In the genomic region with DNA sequence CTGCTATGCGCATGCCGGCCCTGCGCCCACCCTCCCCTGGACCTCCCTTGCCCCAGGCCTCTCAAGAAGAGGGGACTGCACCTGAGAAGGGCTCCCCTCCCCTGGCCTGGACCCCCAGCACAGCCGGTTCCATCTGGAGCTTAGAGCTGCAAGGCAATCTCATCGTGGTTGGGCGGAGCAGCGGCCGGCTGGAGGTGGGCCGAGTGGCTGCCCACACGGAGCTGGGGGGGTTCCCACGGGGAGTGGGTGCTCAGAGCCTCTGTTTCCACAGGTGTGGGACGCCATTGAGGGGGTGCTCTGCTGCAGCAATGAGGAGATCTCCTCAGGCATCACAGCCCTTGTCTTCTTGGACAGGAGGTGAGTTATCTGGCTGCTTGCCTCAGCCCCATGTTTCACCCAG, we compare ENCODE assay signal across 24 mouse cellular contexts. TPM values are rescaled to one million over a fixed set of nuclear protein-coding genes. Genes with fewer than 3 reads are reported as not detected.
DNase-seq lines count a peak whose midpoint lies in the region; ATAC-seq and TF ChIP-seq lines count a peak whose summit lies in the region.
"Had no signal": no experiment of that assay in that cellular context is flagged by ENCODE, and none has a peak within 500 bp of the region (broad histone marks: within the 10 kb centered on the region; RNA-seq: fewer than 3 reads in every experiment).

No protein-coding gene starts in this region.

- H3K36me3 ChIP-seq in heart, embryonic 14.5 days (ENCODE audit: control insufficient read depth, insufficient read depth, low read length): peaks cover 69% of the 10 kb centered on the region
- peaks cover 95% of the 10 kb centered on the region for H3K36me3 ChIP-seq in midbrain, embryonic 13.5 days
- peaks cover 91% of the 10 kb centered on the region for H3K36me3 ChIP-seq in midbrain, embryonic 14.5 days (ENCODE audit: control insufficient read depth, insufficient read depth, low read length)
- H3K36me3 ChIP-seq in ES-Bruce4 (ENCODE audit: control insufficient read depth, insufficient read depth, low read length, poor library complexity, severe bottlenecking): peaks cover 15% of the 10 kb centered on the region
- peaks cover 96% of the 10 kb centered on the region for H3K36me3 ChIP-seq in limb, embryonic 10.5 days

- TF ChIP-seq POLR2A in ES-Bruce4 (IDR thresholded peaks at IDR 0.05; ENCODE audit: insufficient read depth, low read length): no peak

- H3K27ac ChIP-seq in heart, embryonic 14.5 days (replicated peaks in 1 of 2; ENCODE audit: control insufficient read depth in 1 of 2, insufficient read depth in 1 of 2, low read depth in 2 of 2, low read length in 2 of 2): no peak overlapping the region
- no peak overlapping the region for H3K27ac ChIP-seq in midbrain, embryonic 13.5 days
- H3K27ac ChIP-seq in midbrain, embryonic 14.5 days (replicated peaks; ENCODE audit: low read depth, low read length): no peak overlapping the region
- H3K27ac ChIP-seq in ES-Bruce4 (ENCODE audit: insufficient read depth, low read length): no peak overlapping the region
- peak overlapping the region; percentile 46 for H3K27ac ChIP-seq in limb, embryonic 10.5 days
- H3K27ac ChIP-seq: embryonic facial prominence, embryonic 12.5 days; hindbrain, embryonic 14.5 days; left cerebral cortex, adult 2 months; neural tube, embryonic 12.5 days had no signal

- no peak for ATAC-seq in heart, embryonic 14.5 days (ENCODE audit: insufficient number of reproducible peaks, insufficient read depth, low FRiP score, low read depth)
- 0 out of 2 replicates have a peak, but pooled peaks have one; percentile 35 for ATAC-seq in midbrain, embryonic 13.5 days
- ATAC-seq in midbrain, embryonic 14.5 days (ENCODE audit: low FRiP score, low TSS enrichment): no peak
- ATAC-seq: activated CD4-positive, CD25-positive, alpha-beta regulatory T cell, adult 4 months; forebrain, embryonic 16.5 days had no signal

- no peak for DNase-seq in heart, postnatal 36 days
- no peak for DNase-seq in midbrain, embryonic 14.5 days
- DNase-seq in limb, embryonic 10.5 days (ENCODE audit: low spot score): no peak
- DNase-seq in urinary bladder, postnatal 10 days (ENCODE audit: low spot score): no peak
- DNase-seq: cerebellum, adult 9-11 months; gastrocnemius, postnatal 36 days; kidney, adult 11 months; layer of hippocampus, adult 9-11 months; left cerebral cortex, postnatal 4 days; liver, postnatal 0 days; thymus, adult 2 months had no signal

- no peak for TF ChIP-seq CTCF in ES-Bruce4 (IDR thresholded peaks at IDR 0.05; ENCODE audit: low read depth, low read length)

- H3K9me3 ChIP-seq in heart, embryonic 14.5 days (ENCODE audit: control insufficient read depth, low read length): no peaks in the 10 kb centered on the region
- H3K9me3 ChIP-seq in midbrain, embryonic 13.5 days: no peaks in the 10 kb centered on the region
- H3K9me3 ChIP-seq in midbrain, embryonic 14.5 days (ENCODE audit: control insufficient read depth, low read length): no peaks in the 10 kb centered on the region
- H3K9me3 ChIP-seq in ES-Bruce4 (replicated peaks; ENCODE audit: control insufficient read depth, insufficient read depth, low read length, poor library complexity, severe bottlenecking): no peaks in the 10 kb centered on the region
- H3K9me3 ChIP-seq in limb, embryonic 10.5 days (replicated peaks): no peaks in the 10 kb centered on the region
- H3K9me3 ChIP-seq: embryonic facial prominence, embryonic 12.5 days; G1E; neural tube, embryonic 12.5 days had no signal

- H3K4me1 ChIP-seq in heart, embryonic 14.5 days (ENCODE audit: control insufficient read depth in 2 of 2, insufficient read depth in 2 of 2, low read length in 2 of 2): peaks cover 0 to 6% of the 10 kb centered on the region in 2 experiments; a peak in 1 of 4 replicates
- H3K4me1 ChIP-seq in midbrain, embryonic 13.5 days (replicated peaks): no peaks in the 10 kb centered on the region
- no peaks in the 10 kb centered on the region for H3K4me1 ChIP-seq in midbrain, embryonic 14.5 days (ENCODE audit: control insufficient read depth, insufficient read depth, low read length)
- H3K4me1 ChIP-seq in ES-Bruce4 (ENCODE audit: control insufficient read depth, insufficient read depth, low read length): peaks cover 2% of the 10 kb centered on the region
- peaks cover 11% of the 10 kb centered on the region for H3K4me1 ChIP-seq in limb, embryonic 10.5 days
- H3K4me1 ChIP-seq: embryonic facial prominence, embryonic 12.5 days; neural tube, embryonic 12.5 days had no signal

- 67% methylated on average over 12 of the region's 12 CpGs for WGBS in heart, embryonic 14.5 days
- 88% methylated on average over 12 of the region's 12 CpGs for WGBS in midbrain, embryonic 13.5 days
- whole genome bisulfite sequencing in midbrain, embryonic 14.5 days: 83% methylated on average over 12 of the region's 12 CpGs
- 82% methylated on average over 12 of the region's 12 CpGs for WGBS in limb, embryonic 10.5 days

- no peak overlapping the region for H3K9ac ChIP-seq in heart, embryonic 14.5 days (ENCODE audit: low read length)
- no peak overlapping the region for H3K9ac ChIP-seq in midbrain, embryonic 13.5 days (replicated peaks)
- H3K9ac ChIP-seq in midbrain, embryonic 14.5 days (replicated peaks; ENCODE audit: low read length): no peak overlapping the region
- H3K9ac ChIP-seq in ES-Bruce4 (ENCODE audit: low read depth, poor library complexity, severe bottlenecking): 0 out of 2 replicates have a peak overlapping the region, but pooled peaks have one; percentile 5
- H3K9ac ChIP-seq: embryonic facial prominence, embryonic 12.5 days; hindbrain, embryonic 14.5 days; liver, postnatal 0 days; neural tube, embryonic 12.5 days had no signal

- peak overlapping the region; percentile 58; the same call in 1 of the 2 replicates for H3K4me2 ChIP-seq in heart, embryonic 14.5 days (ENCODE audit: low read length)
- H3K4me2 ChIP-seq in midbrain, embryonic 13.5 days (replicated peaks): no peak overlapping the region
- no peak overlapping the region for H3K4me2 ChIP-seq in midbrain, embryonic 14.5 days (ENCODE audit: low read length)
- H3K4me2 ChIP-seq: embryonic facial prominence, embryonic 12.5 days; hindbrain, embryonic 14.5 days; neural tube, embryonic 12.5 days had no signal

- intact Hi-C loops in heart, postnatal 36 days (cut with DNase I): no loop called here

- TF ChIP-seq EP300 in ES-Bruce4 (IDR thresholded peaks at IDR 0.05; ENCODE audit: insufficient read depth, low read depth, low read length): no peak

- H3K4me3 ChIP-seq in heart, embryonic 14.5 days (ENCODE audit: control insufficient read depth in 1 of 2, insufficient read depth in 1 of 2, low read depth in 1 of 2, low read length in 2 of 2): no peak overlapping the region
- H3K4me3 ChIP-seq in midbrain, embryonic 13.5 days (replicated peaks): no peak overlapping the region
- H3K4me3 ChIP-seq in midbrain, embryonic 14.5 days (replicated peaks; ENCODE audit: low read depth, low read length): no peak overlapping the region
- H3K4me3 ChIP-seq in ES-Bruce4 (ENCODE audit: low read depth, low read length): no peak overlapping the region; the same call in 1 of the 2 replicates
- no peak overlapping the region for H3K4me3 ChIP-seq in limb, embryonic 10.5 days
- H3K4me3 ChIP-seq: embryonic facial prominence, embryonic 12.5 days; left cerebral cortex, adult 2 months; neural tube, embryonic 12.5 days had no signal

- H3K27me3 ChIP-seq in heart, embryonic 14.5 days (ENCODE audit: control insufficient read depth, insufficient read depth, low read length): no peaks in the 10 kb centered on the region
- no peaks in the 10 kb centered on the region for H3K27me3 ChIP-seq in midbrain, embryonic 13.5 days
- no peaks in the 10 kb centered on the region for H3K27me3 ChIP-seq in midbrain, embryonic 14.5 days (ENCODE audit: control insufficient read depth, insufficient read depth, low read length)
- no peaks in the 10 kb centered on the region for H3K27me3 ChIP-seq in ES-Bruce4 (ENCODE audit: control insufficient read depth, insufficient read depth, low read length, poor library complexity, severe bottlenecking)
- no peaks in the 10 kb centered on the region for H3K27me3 ChIP-seq in limb, embryonic 10.5 days (ENCODE audit: low read depth, poor library complexity, severe bottlenecking)
- H3K27me3 ChIP-seq: embryonic facial prominence, embryonic 12.5 days; neural tube, embryonic 12.5 days had no signal

RNA-seq across cellular contexts. Expression of gene Ptpn23, which starts 26.7 kb away (rescaled TPM):
- 10.3 and 12.5 TPM in 2 replicates for polyA plus RNA-seq in heart, embryonic 14.5 days (2014; fragmentation: Nextera tagmentation; extraction: Ambion mirVana)
- 10 to 100 TPM; 13.9 to 14.3 TPM for total RNA-seq in heart, postnatal 36 days (2021)
- polyA plus RNA-seq in midbrain, embryonic 13.5 days (2015; fragmentation: Nextera tagmentation; extraction: Ambion mirVana): 21.6 and 25.7 TPM in 2 replicates
- 22.1 and 22.4 TPM in 2 replicates for polyA plus RNA-seq in midbrain, embryonic 14.5 days (2014; fragmentation: Nextera tagmentation; extraction: Ambion mirVana)
- 38.9 and 41.7 TPM in 2 replicates for polyA plus RNA-seq in ES-Bruce4 (2011; ENCODE audit: insufficient read depth, insufficient read length, low read depth, missing spikeins)
- 18.0 and 18.5 TPM in 2 replicates for polyA plus RNA-seq in limb, embryonic 10.5 days (2016; fragmentation: Nextera tagmentation; extraction: Ambion mirVana)

RNA-seq across cellular contexts. Expression of gene Ngp, which starts 38.3 kb away (rescaled TPM):
- 1.1 and 4.2 TPM in 2 replicates for polyA plus RNA-seq in heart, embryonic 14.5 days (2014; fragmentation: Nextera tagmentation; extraction: Ambion mirVana)
- total RNA-seq in heart, postnatal 36 days (2021): under 1 TPM; 0.42 to 0.49 TPM
- 0.43 and 1.3 TPM in 2 replicates for polyA plus RNA-seq in midbrain, embryonic 13.5 days (2015; fragmentation: Nextera tagmentation; extraction: Ambion mirVana)
- polyA plus RNA-seq in midbrain, embryonic 14.5 days (2014; fragmentation: Nextera tagmentation; extraction: Ambion mirVana): 0.34 TPM in 1 of 2 replicates, not detected in the other
- not detected in 2 replicates for polyA plus RNA-seq in ES-Bruce4 (2011; ENCODE audit: insufficient read depth, insufficient read length, low read depth, missing spikeins)
- polyA plus RNA-seq in limb, embryonic 10.5 days (2016; fragmentation: Nextera tagmentation; extraction: Ambion mirVana): not detected in 2 replicates
- total RNA-seq: gastrocnemius, postnatal 36 days; liver, adult 2 months had no signal
- polyA plus RNA-seq: activated CD4-positive, CD25-positive, alpha-beta regulatory T cell, adult 4 months; small intestine, adult 2 months; urinary bladder, adult 2 months had no signal

RNA-seq across cellular contexts. Expression of gene Scap, which starts 48.2 kb away (rescaled TPM):
- 14.9 and 16.1 TPM in 2 replicates for polyA plus RNA-seq in heart, embryonic 14.5 days (2014; fragmentation: Nextera tagmentation; extraction: Ambion mirVana)
- total RNA-seq in heart, postnatal 36 days (2021): 10 to 100 TPM; 29.6 to 32.0 TPM
- polyA plus RNA-seq in midbrain, embryonic 13.5 days (2015; fragmentation: Nextera tagmentation; extraction: Ambion mirVana): 40.6 and 41.9 TPM in 2 replicates
- 50.5 and 52.4 TPM in 2 replicates for polyA plus RNA-seq in midbrain, embryonic 14.5 days (2014; fragmentation: Nextera tagmentation; extraction: Ambion mirVana)
- 25.8 and 35.7 TPM in 2 replicates for polyA plus RNA-seq in ES-Bruce4 (2011; ENCODE audit: insufficient read depth, insufficient read length, low read depth, missing spikeins)
- polyA plus RNA-seq in limb, embryonic 10.5 days (2016; fragmentation: Nextera tagmentation; extraction: Ambion mirVana): 37.9 and 41.7 TPM in 2 replicates
